Mouse (Mus musculus) lung, adult 2 months (tissue): ENCODE measurements around the gene Ngb.

ENCODE experiments used
- CTCF ChIP-seq: fragments of 200-500 bp; IDR thresholded peaks from 2 replicates; pipeline ENCODE4 v1.5.1; 2011; ENCODE audit warnings: mild to moderate bottlenecking, low read length, control low read depth; ENCODE audit not compliant: insufficient read depth
- POLR2A ChIP-seq: fragments of 200-500 bp; IDR thresholded peaks from 2 replicates; pipeline ENCODE4 v1.6.1; 2011; ENCODE audit warnings: low read depth, mild to moderate bottlenecking, control low read depth, low read length, borderline replicate concordance; ENCODE audit errors: extremely low read depth

GRCm38 (mm10) chr12:87089701-87090100 lies 12.6 kb downstream of the Ngb start:
- TF ChIP-seq POLR2A (no peak), CTCF (no peak)
